Mouse (Mus musculus) embryonic fibroblast, embryonic 13.5 days (primary cell): ENCODE results near the gene Taf1c.

ENCODE experiments used
- CTCF ChIP-seq: IDR thresholded peaks from 2 replicates; pipeline ENCODE4 v1.5.1; 2011; ENCODE audit warnings: mild to moderate bottlenecking, control low read depth, low read length, moderate library complexity, borderline replicate concordance; ENCODE audit not compliant: insufficient read depth
- POLR2A ChIP-seq: IDR thresholded peaks from 2 replicates; pipeline ENCODE4 v1.6.1; 2011; ENCODE audit warnings: low read depth, mild to moderate bottlenecking, control low read depth, low read length, moderate library complexity

DNA sequence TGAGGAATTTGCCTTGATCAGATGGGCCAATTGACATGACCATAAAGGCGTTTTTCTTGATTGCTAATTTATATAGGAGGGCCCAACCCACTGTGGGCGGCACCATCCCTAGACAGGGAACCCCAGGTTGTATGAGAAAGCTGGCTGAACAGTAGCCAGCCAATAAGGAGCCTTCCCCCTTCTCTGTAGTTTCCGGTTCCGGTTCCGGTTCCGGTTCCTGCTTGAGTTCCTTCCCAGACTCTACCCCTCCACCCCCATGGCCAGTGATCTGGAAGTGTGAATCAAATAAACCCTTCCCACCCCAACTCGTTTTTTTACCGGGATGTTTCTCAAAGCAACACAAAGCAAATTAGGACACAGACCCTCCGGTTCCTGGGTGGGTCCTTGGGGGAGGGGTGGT is 27.2 kb upstream of the Taf1c start:
- TF ChIP-seq CTCF, result no peak
- TF ChIP-seq POLR2A, result no peak
